Mouse (Mus musculus) forebrain, embryonic 10.5 days (tissue): ENCODE results near the gene Thumpd3. TPM values are rescaled to one million over a fixed set of nuclear protein-coding genes. Genes with fewer than 3 reads are reported as not detected.

Experiments
- DNase-seq: peaks from one replicate; pipeline ENCODE4 v3.0.0-alpha.2; 2017; ENCODE audit warnings: low spot score; ENCODE audit errors: extremely low spot score
- H3K27ac ChIP-seq: fragments of 300-500 bp; sonication (generic); 2 replicates; pipeline ENCODE4 v1.5.1; 2016; ENCODE audit warnings: mild to moderate bottlenecking
- H3K27me3 ChIP-seq: fragments of 300-500 bp; sonication (generic); 2 replicates; pipeline ENCODE4 v1.6.1; 2016; ENCODE audit warnings: mild to moderate bottlenecking; ENCODE audit not compliant: poor library complexity, severe bottlenecking
- H3K36me3 ChIP-seq: fragments of 300-500 bp; sonication (generic); replicated peaks from 2 replicates; pipeline ENCODE4 v1.6.1; 2016; ENCODE audit warnings: mild to moderate bottlenecking, moderate library complexity
- H3K4me1 ChIP-seq: fragments of 300-500 bp; sonication (generic); 2 replicates; pipeline ENCODE4 v1.6.1; 2016
- H3K4me3 ChIP-seq: fragments of 300-500 bp; sonication (generic); 2 replicates; pipeline ENCODE4 v1.5.1; 2016; ENCODE audit warnings: mild to moderate bottlenecking, moderate library complexity
- H3K9me3 ChIP-seq: fragments of 300-500 bp; sonication (generic); 2 replicates; pipeline ENCODE4 v1.6.1; 2016; ENCODE audit warnings: mild to moderate bottlenecking, moderate library complexity
- WGBS: fragments of 180-500 bp; shearing (Covaris S2); methylation state at CpG from one replicate; pipeline ENCODE4 v1.1.7; 2016; 5-methylcytosine and 5-hydroxymethylcytosine counted together
- polyA plus RNA-seq: library from polyadenylated mRNA; unstranded; fragments of >200 nt; fragmentation: Nextera tagmentation; extraction: Ambion mirVana; gene quantifications from 2 replicates; pipeline ENCODE4 v1.2.1, GENCODE M21; 2016

Gene Thumpd3
- polyA plus RNA-seq, 1 experiment from 2014 or later, result 75.2 TPM

DNA sequence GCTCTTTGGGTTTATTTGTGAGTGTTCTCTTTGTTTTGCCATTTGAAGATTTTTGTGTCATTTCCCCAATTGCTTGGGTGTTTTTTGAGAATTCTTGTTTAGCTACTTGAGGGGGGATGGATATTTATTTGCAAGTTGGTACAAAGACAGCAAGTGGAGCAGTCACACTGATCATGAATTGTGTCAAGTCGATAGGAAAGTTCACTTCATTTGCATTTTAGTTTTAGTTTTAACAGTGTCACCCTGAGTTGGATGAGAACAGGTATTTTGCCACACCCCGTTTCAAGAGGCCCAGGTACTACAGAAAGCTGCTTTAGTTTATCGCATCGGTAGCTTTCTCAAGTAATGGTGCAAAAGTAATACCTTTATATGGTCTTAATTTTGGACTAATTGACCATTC, 56.5 kb downstream of the Thumpd3 start:
- Histone ChIP-seq H3K27me3 (no peaks in the 10 kb centered on the region), H3K36me3 (peaks cover 42% of the 10 kb centered on the region), H3K4me3 (no peak overlapping the region), H3K4me1 (peaks cover 4% of the 10 kb centered on the region; the same call in 1 of the 2 replicates), H3K27ac (no peak overlapping the region), H3K9me3 (no peaks in the 10 kb centered on the region)
- no peak for DNase-seq
- WGBS, result 90% methylated on average over 4 of the region's 4 CpGs

DNA sequence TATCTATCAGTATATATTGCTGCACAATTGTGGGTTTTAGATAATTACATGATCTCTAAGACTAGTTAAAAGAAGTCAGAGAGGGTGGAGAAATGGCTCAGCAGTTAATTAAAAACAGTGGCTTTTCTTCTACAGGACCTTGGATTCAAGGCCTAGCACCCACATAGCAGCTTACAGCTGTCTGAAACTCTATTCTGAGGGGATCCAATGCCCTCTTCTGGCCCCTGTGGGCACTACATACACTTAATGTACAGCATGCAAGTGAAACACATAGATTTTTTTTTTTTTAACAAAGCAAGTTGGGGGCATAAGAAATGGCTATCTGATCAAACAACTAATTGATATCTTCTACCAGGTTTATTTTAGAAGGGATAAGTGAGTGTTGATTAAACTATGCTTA, 57.7 kb downstream of the Thumpd3 start:
- Histone ChIP-seq H3K4me3 (no peak overlapping the region), H3K27ac (no peak overlapping the region), H3K27me3 (no peaks in the 10 kb centered on the region), H3K9me3 (no peaks in the 10 kb centered on the region), H3K36me3 (peaks cover 41% of the 10 kb centered on the region), H3K4me1 (peaks cover 4% of the 10 kb centered on the region; the same call in 1 of the 2 replicates)
- no peak for DNase-seq

DNA sequence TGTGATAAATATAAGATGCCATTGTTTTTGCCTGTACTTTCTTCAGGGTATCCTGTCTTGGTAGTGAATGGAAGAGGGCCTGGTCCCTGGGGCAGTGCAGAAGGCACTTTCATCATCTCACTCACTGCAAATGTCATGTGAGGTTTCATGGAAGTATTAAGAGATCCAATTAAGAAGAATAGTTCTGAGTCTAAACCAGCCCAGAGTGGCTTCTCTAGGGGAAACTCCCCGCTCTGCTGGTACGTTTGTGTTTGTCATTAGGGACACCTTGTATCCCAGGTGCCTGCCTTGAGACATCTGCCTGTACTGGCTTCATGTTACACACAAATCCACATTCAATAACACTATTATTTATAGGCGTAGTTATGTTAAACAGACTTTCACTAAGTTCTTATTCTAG, 63.4 kb downstream of the Thumpd3 start:
- WGBS, result 92% methylated on average over 3 of the region's 3 CpGs

DNA sequence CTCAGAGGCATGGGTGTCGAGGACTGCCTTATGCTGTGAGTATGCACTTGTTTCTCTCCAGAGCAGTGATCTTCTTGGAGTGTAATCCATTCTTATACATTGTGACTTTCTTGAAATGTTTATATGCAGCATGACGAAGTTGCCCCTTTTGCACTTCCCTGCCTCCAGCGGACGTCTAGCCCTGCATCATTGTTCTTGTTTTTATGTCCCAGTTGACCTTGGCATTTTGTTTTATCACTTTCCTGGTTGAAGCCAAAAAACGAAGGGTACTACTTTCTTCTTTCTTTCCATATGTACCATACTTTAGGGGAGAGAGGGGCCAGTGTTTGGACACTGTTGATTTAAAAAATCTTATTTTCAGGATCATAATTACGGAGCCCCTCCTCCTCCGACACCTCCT, 63.9 kb downstream of the Thumpd3 start:
- peaks cover 90% of the 10 kb centered on the region for H3K36me3 ChIP-seq

More for the DNA sequence above, 63.4 kb downstream of the Thumpd3 start:
- Histone ChIP-seq H3K36me3 (peaks cover 90% of the 10 kb centered on the region), H3K4me1 (no peaks in the 10 kb centered on the region), H3K9me3 (no peaks in the 10 kb centered on the region), H3K4me3 (no peak overlapping the region), H3K27me3 (no peaks in the 10 kb centered on the region), H3K27ac (no peak overlapping the region)
- DNase-seq, result no peak

More for the DNA sequence above, 63.9 kb downstream of the Thumpd3 start:
- H3K27me3 ChIP-seq, result no peaks in the 10 kb centered on the region
- H3K9me3 ChIP-seq, result no peaks in the 10 kb centered on the region
- WGBS, result 94% methylated on average over 7 of the region's 7 CpGs
- no peak overlapping the region for H3K27ac ChIP-seq
- H3K4me3 ChIP-seq, result no peak overlapping the region
- H3K4me1 ChIP-seq, result no peaks in the 10 kb centered on the region
- no peak for DNase-seq

Other genes with a start within 250 kb of the Thumpd3 start
- gene Srgap3, start 99.0 kb upstream of the Thumpd3 start, polyA plus RNA-seq, result 14.8 and 16.5 TPM in 2 replicates
- gene Setd5, start 31.1 kb downstream of the Thumpd3 start, polyA plus RNA-seq, result 72.5 and 77.8 TPM in 2 replicates
- 10.8 and 11.4 TPM in 2 replicates for gene Lhfpl4, start 149.2 kb downstream of the Thumpd3 start, polyA plus RNA-seq
- 42.0 and 45.1 TPM in 2 replicates for gene Mtmr14, start 191.6 kb downstream of the Thumpd3 start, polyA plus RNA-seq
- gene Cpne9, start 236.1 kb downstream of the Thumpd3 start, polyA plus RNA-seq, result 0.05 and 0.09 TPM in 2 replicates